Mouse (Mus musculus) heart, postnatal 0 days (tissue): ENCODE results near the gene Psmd4.

Experiments
- CTCF ChIP-seq: IDR thresholded peaks from 2 replicates; pipeline ENCODE4 v1.5.1; 2016; ENCODE audit warnings: antibody characterized with exemption, control low read depth, low read depth
- EP300 ChIP-seq: IDR thresholded peaks from 2 replicates; pipeline ENCODE4 v1.6.1; 2016; ENCODE audit warnings: antibody characterized with exemption, low read depth

- TF ChIP-seq CTCF (no peak), EP300 (no peak)
Observed at GRCm38 (mm10) chr3:95025202-95025601, 17.2 kb downstream of the Psmd4 start.
